Mouse (Mus musculus): ENCODE measurements at regions not wholly inside any gene's neighbourhood (a gene's known extent, or its start where the extent isn't known, plus 50 kb on each side); places are given as distances from the start of the nearest gene placed in this dataset.

DNA sequence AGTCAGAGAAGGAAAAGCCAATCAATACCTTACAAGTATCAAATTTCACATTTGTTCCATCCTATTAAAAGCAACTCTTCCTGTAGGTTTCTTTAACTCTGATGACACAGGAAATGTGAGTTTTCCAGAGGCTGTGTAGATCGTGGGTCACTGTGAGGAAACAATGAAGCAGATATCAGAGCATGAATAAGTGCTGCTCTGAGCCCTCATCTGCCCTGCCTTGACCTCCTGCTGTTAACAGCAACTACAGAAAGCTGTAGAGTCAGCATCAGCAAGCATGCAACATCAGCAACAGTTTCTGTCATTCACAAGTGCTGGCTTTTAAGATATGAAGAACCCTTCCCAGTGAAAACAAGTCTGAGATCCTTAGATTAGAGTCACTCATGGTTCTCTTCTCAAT is 176.2 kb upstream of the A1bg start:
- no peak for ATAC-seq (ENCODE audit: insufficient number of reproducible peaks, insufficient read depth, low FRiP score, low TSS enrichment, low read depth)
- H3K9ac ChIP-seq (replicated peaks): no peak overlapping the region
- WGBS: 33% methylated on average over 1 of the region's 1 CpGs

GRCm38 (mm10) chr15:61098519-61098918 is 175.7 kb upstream of the A1bg start:
- Histone ChIP-seq H3K27me3 (no peaks in the 10 kb centered on the region), H3K9ac (replicated peaks) (no peak overlapping the region), H3K4me3 (replicated peaks) (no peak overlapping the region), H3K4me2 (no peak overlapping the region), H3K9me3 (no peaks in the 10 kb centered on the region), H3K36me3 (no peaks in the 10 kb centered on the region), H3K4me1 (replicated peaks) (no peaks in the 10 kb centered on the region), H3K27ac (no peak overlapping the region)
- no peak for ATAC-seq (ENCODE audit: insufficient number of reproducible peaks, insufficient read depth, low FRiP score, low TSS enrichment, low read depth)

More for the DNA sequence above, 176.2 kb upstream of the A1bg start:
- H3K4me3 ChIP-seq (replicated peaks): no peak overlapping the region
- no peaks in the 10 kb centered on the region for H3K9me3 ChIP-seq
- no peaks in the 10 kb centered on the region for H3K4me1 ChIP-seq (replicated peaks)
- no peak overlapping the region for H3K27ac ChIP-seq
- H3K27me3 ChIP-seq: no peaks in the 10 kb centered on the region
- H3K36me3 ChIP-seq: no peaks in the 10 kb centered on the region
- H3K4me2 ChIP-seq: no peak overlapping the region

GRCm38 (mm10) chr15:61096021-61096781 is 173.4 kb upstream of the A1bg start:
- H3K9ac ChIP-seq (replicated peaks): no peak overlapping the region
- H3K36me3 ChIP-seq: no peaks in the 10 kb centered on the region
- H3K27me3 ChIP-seq: no peaks in the 10 kb centered on the region
- no peak overlapping the region for H3K4me3 ChIP-seq (replicated peaks)
- H3K27ac ChIP-seq: no peak overlapping the region
- H3K4me1 ChIP-seq (replicated peaks): no peaks in the 10 kb centered on the region
- H3K4me2 ChIP-seq: no peak overlapping the region
- H3K9me3 ChIP-seq: no peaks in the 10 kb centered on the region
- 71% methylated on average over 3 of the region's 3 CpGs for WGBS
- ATAC-seq (ENCODE audit: insufficient number of reproducible peaks, insufficient read depth, low FRiP score, low TSS enrichment, low read depth): no peak

DNA sequence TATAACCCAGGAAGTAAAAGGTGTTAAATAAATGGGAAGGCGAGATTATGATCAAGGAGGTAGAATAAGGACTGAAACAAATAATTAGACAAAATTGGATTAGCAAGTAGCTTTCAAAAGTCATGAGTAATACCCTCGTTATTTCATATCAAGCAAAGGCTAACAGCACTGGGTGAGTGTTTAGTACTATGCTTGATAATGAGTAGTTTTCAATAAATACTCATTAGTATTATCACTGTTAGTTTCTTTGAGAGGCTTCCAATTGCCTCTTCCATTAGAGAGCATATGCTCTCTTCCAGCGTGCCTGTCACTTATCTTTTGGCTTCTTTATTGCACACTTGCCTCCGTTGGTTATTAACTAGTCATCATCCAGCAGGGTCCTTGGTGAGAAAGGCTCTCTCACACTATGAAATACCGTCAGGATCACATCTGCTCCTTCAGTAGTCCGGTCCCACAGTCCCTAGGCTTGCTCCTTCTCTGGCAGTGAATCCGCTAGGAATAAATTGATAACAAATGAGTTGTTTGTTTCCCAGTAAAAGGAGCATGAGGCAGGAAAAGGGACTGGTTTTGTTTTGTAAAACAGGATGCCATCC is 132.3 kb upstream of the A1bg start:
- no peak overlapping the region for H3K4me3 ChIP-seq (replicated peaks)
- no peaks in the 10 kb centered on the region for H3K36me3 ChIP-seq
- no peaks in the 10 kb centered on the region for H3K9me3 ChIP-seq
- no peak overlapping the region for H3K27ac ChIP-seq
- no peak overlapping the region for H3K9ac ChIP-seq (replicated peaks)
- ATAC-seq (ENCODE audit: insufficient number of reproducible peaks, insufficient read depth, low FRiP score, low TSS enrichment, low read depth): no peak
- H3K27me3 ChIP-seq: no peaks in the 10 kb centered on the region
- H3K4me1 ChIP-seq (replicated peaks): no peaks in the 10 kb centered on the region
- no peak overlapping the region for H3K4me2 ChIP-seq
- WGBS: 58% methylated on average over 7 of the region's 7 CpGs

- no peak for ATAC-seq (ENCODE audit: insufficient number of reproducible peaks, insufficient read depth, low FRiP score, low TSS enrichment, low read depth)
- Histone ChIP-seq H3K9ac (replicated peaks) (no peak overlapping the region), H3K27ac (no peak overlapping the region), H3K36me3 (no peaks in the 10 kb centered on the region), H3K4me2 (no peak overlapping the region), H3K27me3 (no peaks in the 10 kb centered on the region), H3K9me3 (no peaks in the 10 kb centered on the region), H3K4me3 (replicated peaks) (no peak overlapping the region), H3K4me1 (replicated peaks) (no peaks in the 10 kb centered on the region)
- WGBS: 67% methylated on average over 4 of the region's 4 CpGs
These were observed 128.6 kb upstream of the A1bg start for GRCm38 (mm10) chr15:61051363-61051762.

DNA sequence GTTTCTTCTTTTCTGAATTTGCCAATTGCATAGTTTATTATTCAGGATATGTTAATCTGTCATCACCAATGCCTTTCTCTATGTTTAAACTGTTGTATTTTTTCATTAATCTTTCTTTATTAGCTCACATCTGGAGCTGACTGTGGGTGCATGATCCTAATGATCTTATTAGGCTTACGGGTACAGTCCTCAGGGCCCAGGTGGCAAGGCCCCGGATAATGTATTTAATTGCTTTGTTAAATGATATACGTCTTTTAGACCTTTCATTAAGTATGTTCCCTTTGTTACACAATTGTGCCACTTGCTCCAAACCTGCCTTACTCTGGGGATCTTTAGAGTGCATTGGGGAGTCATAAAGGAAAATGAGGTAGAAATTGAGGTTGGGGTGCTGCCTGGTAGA is 86.7 kb upstream of the A1bg start:
- no peak overlapping the region for H3K4me3 ChIP-seq (replicated peaks)
- no peak overlapping the region for H3K9ac ChIP-seq (replicated peaks)
- H3K9me3 ChIP-seq: no peaks in the 10 kb centered on the region
- no peaks in the 10 kb centered on the region for H3K27me3 ChIP-seq
- no peaks in the 10 kb centered on the region for H3K4me1 ChIP-seq (replicated peaks)
- no peaks in the 10 kb centered on the region for H3K36me3 ChIP-seq
- no peak overlapping the region for H3K27ac ChIP-seq
- no peak for ATAC-seq (ENCODE audit: insufficient number of reproducible peaks, insufficient read depth, low FRiP score, low TSS enrichment, low read depth)
- H3K4me2 ChIP-seq: no peak overlapping the region
- 27% methylated on average over 3 of the region's 3 CpGs for WGBS

DNA sequence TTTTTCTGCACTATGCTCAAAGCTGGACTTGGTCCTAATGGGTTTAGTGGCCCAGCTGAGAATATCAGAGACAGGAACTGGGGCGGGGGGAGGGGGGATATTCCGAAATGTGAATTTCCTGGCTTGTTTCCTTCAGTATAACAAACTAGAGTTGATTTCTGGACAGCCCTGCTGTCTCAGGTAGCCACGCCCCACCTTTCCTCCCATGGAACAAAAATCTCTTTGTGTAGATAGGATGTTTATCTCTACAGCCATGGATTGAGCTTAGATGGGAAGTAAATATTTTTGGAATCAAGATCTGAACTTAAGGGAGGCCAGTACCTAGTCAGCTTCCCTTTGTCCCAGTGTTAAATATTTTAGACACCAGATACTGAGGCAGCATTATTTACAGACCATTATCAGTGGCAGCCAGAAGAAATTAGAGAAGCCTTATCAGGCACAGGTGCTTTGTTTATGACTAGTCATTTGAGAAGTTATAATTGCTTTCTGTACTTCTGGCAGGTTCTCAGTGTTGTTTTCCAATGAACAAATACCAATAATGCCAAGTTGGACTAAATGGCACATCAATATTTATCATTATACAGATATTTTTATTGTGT is 84.7 kb upstream of the A1bg start:
- Histone ChIP-seq H3K36me3 (no peaks in the 10 kb centered on the region), H3K9me3 (no peaks in the 10 kb centered on the region)
- 78% methylated on average over 3 of the region's 3 CpGs for WGBS

GRCm38 (mm10) chr15:61006608-61007007 is 83.8 kb upstream of the A1bg start:
- no peaks in the 10 kb centered on the region for H3K4me1 ChIP-seq (replicated peaks)
- H3K27me3 ChIP-seq: no peaks in the 10 kb centered on the region
- no peak overlapping the region for H3K4me2 ChIP-seq
- WGBS: 70% methylated on average over 4 of the region's 4 CpGs
- H3K9me3 ChIP-seq: no peaks in the 10 kb centered on the region
- no peak overlapping the region for H3K4me3 ChIP-seq (replicated peaks)
- no peaks in the 10 kb centered on the region for H3K36me3 ChIP-seq
- H3K27ac ChIP-seq: no peak overlapping the region
- ATAC-seq (ENCODE audit: insufficient number of reproducible peaks, insufficient read depth, low FRiP score, low TSS enrichment, low read depth): no peak
- no peak overlapping the region for H3K9ac ChIP-seq (replicated peaks)

More for the DNA sequence above, 84.7 kb upstream of the A1bg start:
- Histone ChIP-seq H3K27ac (no peak overlapping the region), H3K4me1 (replicated peaks) (no peaks in the 10 kb centered on the region), H3K27me3 (no peaks in the 10 kb centered on the region), H3K4me3 (replicated peaks) (no peak overlapping the region), H3K9ac (replicated peaks) (no peak overlapping the region), H3K4me2 (no peak overlapping the region)
- ATAC-seq (ENCODE audit: insufficient number of reproducible peaks, insufficient read depth, low FRiP score, low TSS enrichment, low read depth): no peak

GRCm38 (mm10) chr15:60993971-60994690 is 71.3 kb upstream of the A1bg start:
- no peaks in the 10 kb centered on the region for H3K9me3 ChIP-seq
- H3K4me3 ChIP-seq (replicated peaks): no peak overlapping the region
- H3K36me3 ChIP-seq: no peaks in the 10 kb centered on the region
- no peak overlapping the region for H3K9ac ChIP-seq (replicated peaks)
- H3K27me3 ChIP-seq: no peaks in the 10 kb centered on the region
- WGBS: 83% methylated on average over 4 of the region's 4 CpGs
- H3K4me1 ChIP-seq (replicated peaks): no peaks in the 10 kb centered on the region
- H3K4me2 ChIP-seq: no peak overlapping the region
- ATAC-seq (ENCODE audit: insufficient number of reproducible peaks, insufficient read depth, low FRiP score, low TSS enrichment, low read depth): no peak
- H3K27ac ChIP-seq: no peak overlapping the region

DNA sequence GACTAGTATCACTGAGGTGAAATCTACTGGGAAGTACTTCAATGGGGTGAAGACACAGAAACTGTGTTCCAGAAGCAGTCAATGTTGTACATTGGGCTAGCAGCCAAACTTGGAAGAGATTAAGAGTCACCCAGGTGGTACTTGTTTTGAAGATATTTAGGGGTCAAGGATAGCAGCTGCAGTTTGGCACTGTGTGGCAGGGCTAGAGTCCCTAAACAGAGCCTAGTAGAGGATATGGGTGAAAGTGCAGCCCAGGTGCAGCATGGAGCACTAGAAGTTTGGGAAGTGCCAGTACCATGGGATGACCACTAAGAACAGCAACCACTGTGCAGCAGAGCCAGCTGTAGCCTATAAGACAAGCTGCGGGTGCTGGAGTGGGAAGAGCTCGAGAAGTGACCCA is 70.6 kb upstream of the A1bg start:
- Histone ChIP-seq H3K4me1 (replicated peaks) (no peaks in the 10 kb centered on the region), H3K27ac (no peak overlapping the region), H3K9me3 (no peaks in the 10 kb centered on the region), H3K27me3 (no peaks in the 10 kb centered on the region), H3K4me3 (replicated peaks) (no peak overlapping the region), H3K36me3 (no peaks in the 10 kb centered on the region), H3K9ac (replicated peaks) (no peak overlapping the region), H3K4me2 (no peak overlapping the region)
- WGBS: 81% methylated on average over 2 of the region's 2 CpGs
- ATAC-seq (ENCODE audit: insufficient number of reproducible peaks, insufficient read depth, low FRiP score, low TSS enrichment, low read depth): no peak

- ATAC-seq (ENCODE audit: insufficient number of reproducible peaks, insufficient read depth, low FRiP score, low TSS enrichment, low read depth): no peak
- H3K9me3 ChIP-seq: no peaks in the 10 kb centered on the region
- 72% methylated on average over 2 of the region's 2 CpGs for WGBS
- no peaks in the 10 kb centered on the region for H3K4me1 ChIP-seq (replicated peaks)
- no peaks in the 10 kb centered on the region for H3K36me3 ChIP-seq
- H3K9ac ChIP-seq (replicated peaks): no peak overlapping the region
- no peak overlapping the region for H3K4me2 ChIP-seq
- H3K27ac ChIP-seq: no peak overlapping the region
- no peaks in the 10 kb centered on the region for H3K27me3 ChIP-seq
- H3K4me3 ChIP-seq (replicated peaks): no peak overlapping the region
These were observed 59.8 kb upstream of the A1bg start for GRCm38 (mm10) chr15:60982576-60982975.

Measured in limb, embryonic 12.5 days (tissue).